Mouse (Mus musculus) ES-E14 (cell line): Measurements from ENCODE around the gene Fam181b. TPM values are rescaled to one million over a fixed set of nuclear protein-coding genes. Genes with fewer than 3 reads are reported as not detected.
A peak's percentile ranks its signal among the peaks of the same experiment; 100 is the strongest.

Source experiments
- DNase-seq: peaks from one replicate; pipeline ENCODE4 v3.0.0-alpha.2; 2013; ENCODE audit warnings: low read depth, low spot score
- H3K27ac ChIP-seq: 2 replicates; pipeline ENCODE4 v1.5.1; 2012; ENCODE audit warnings: low read depth, mild to moderate bottlenecking, low read length, moderate library complexity, mixed read lengths; ENCODE audit not compliant: poor library complexity, insufficient read depth, severe bottlenecking
- H3K36me3 ChIP-seq: 2 replicates; pipeline ENCODE4 v1.6.1; 2012; ENCODE audit warnings: mild to moderate bottlenecking, low read length, moderate library complexity, mixed read lengths; ENCODE audit not compliant: control insufficient read depth, poor library complexity, insufficient read depth, severe bottlenecking
- H3K4me1 ChIP-seq, 2 experiments: fragments of 150-350 bp in 1 of 2; sonication (generic) in 1 of 2; 2 replicates each; pipeline ENCODE4 v1.6.1; 2012; ENCODE audit warnings: low read length in 2 of 2, mild to moderate bottlenecking in 1 of 2, mixed read lengths in 1 of 2; ENCODE audit not compliant: control insufficient read depth in 2 of 2, insufficient read depth in 2 of 2, poor library complexity in 1 of 2
- H3K4me3 ChIP-seq, 2 experiments: fragments of 150-350 bp in 1 of 2; sonication (generic) in 1 of 2; 2 replicates each; pipeline ENCODE4 v1.5.1; 2012; ENCODE audit warnings: low read length in 2 of 2, low read depth in 1 of 2, mild to moderate bottlenecking in 1 of 2, mixed read lengths in 1 of 2; ENCODE audit not compliant: insufficient read depth in 1 of 2, poor library complexity in 1 of 2, severe bottlenecking in 1 of 2
- H3K9ac ChIP-seq: 2 replicates; pipeline ENCODE4 v1.6.1; 2012; ENCODE audit warnings: low read depth, mild to moderate bottlenecking, low read length, mixed read lengths; ENCODE audit not compliant: poor library complexity, insufficient read depth, severe bottlenecking
- H3K9me3 ChIP-seq: fragments of 150-350 bp; sonication (generic); 2 replicates; pipeline ENCODE4 v1.6.1; 2012; ENCODE audit warnings: low read depth, mild to moderate bottlenecking, low read length; ENCODE audit not compliant: control insufficient read depth, insufficient read depth
- CHD2 ChIP-seq: IDR thresholded peaks from 2 replicates; pipeline ENCODE4 v1.6.1; 2014; ENCODE audit warnings: mild to moderate bottlenecking, low read depth, low read length, inconsistent platforms
- HCFC1 ChIP-seq: IDR thresholded peaks from 2 replicates; pipeline ENCODE4 v1.6.1; 2012; ENCODE audit warnings: low read length, inconsistent platforms, borderline replicate concordance; ENCODE audit not compliant: insufficient read depth
- MAFK ChIP-seq: IDR thresholded peaks from 2 replicates; pipeline ENCODE4 v1.6.1; 2014; ENCODE audit warnings: mild to moderate bottlenecking, low read depth, low read length, inconsistent platforms; ENCODE audit not compliant: insufficient read depth
- ZC3H11A ChIP-seq: IDR thresholded peaks from 2 replicates; pipeline ENCODE4 v1.6.1; 2012; ENCODE audit warnings: low read depth, mild to moderate bottlenecking, inconsistent platforms, low read length, borderline replicate concordance
- ZNF384 ChIP-seq: IDR thresholded peaks from 2 replicates; pipeline ENCODE4 v1.6.1; 2012; ENCODE audit warnings: low read depth, low read length, inconsistent platforms
- in situ Hi-C, 2 experiments: fragments of 600-800 bp; cut with MboI; formaldehyde crosslinking; loops; one replicate each; pipeline ENCODE4 v1.15.1; 2025; ENCODE audit warnings: low sequenced_read_pairs in 2 of 2, inconsistent platforms in 1 of 2; ENCODE audit not compliant: unreplicated experiment in 2 of 2
- total RNA-seq: library from RNA; depleted of rRNA; stranded (reverse); fragments of 300-350 nt; gene quantifications from 2 replicates; pipeline ENCODE4 v1.2.3, GENCODE M21; 2012; rRNA removed

Fam181b gene
- total RNA-seq, 1 experiment: 1.8 TPM

GRCm38 (mm10) chr7:93111056-93111455, 31.4 kb downstream of the Fam181b start:
- DNase-seq: no peak
- Histone ChIP-seq H3K36me3 (no peaks in the 10 kb centered on the region), H3K4me3 (no peak overlapping the region), H3K27ac (no peak overlapping the region), H3K9ac (no peak overlapping the region), H3K9me3 (no peaks in the 10 kb centered on the region), H3K4me1 (no peaks in the 10 kb centered on the region)
- no peak for TF ChIP-seq ZC3H11A
- TF ChIP-seq HCFC1: no peak
- TF ChIP-seq MAFK: no peak
- TF ChIP-seq ZNF384: no peak
- TF ChIP-seq CHD2: no peak
- in situ Hi-C loops: no loop called here

DNA sequence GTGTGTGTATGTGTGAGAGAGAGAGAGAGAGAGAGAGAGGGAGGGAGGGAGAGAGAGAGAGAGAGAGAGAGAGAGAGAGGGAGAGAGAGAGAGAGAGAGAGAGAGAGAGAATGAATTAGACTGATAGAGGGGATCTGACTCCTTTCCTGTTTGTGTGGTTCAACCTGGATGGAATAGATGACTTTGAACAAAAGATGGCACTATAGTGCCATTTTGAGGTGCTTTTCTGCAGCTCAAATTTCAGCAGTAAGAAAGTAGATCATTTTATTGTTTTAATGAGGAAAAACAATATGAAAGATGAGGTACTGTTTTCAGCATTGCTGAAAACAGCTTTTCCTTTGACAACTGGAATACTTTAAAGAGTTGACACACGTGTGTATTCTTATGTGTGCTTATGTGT, 37.9 kb downstream of the Fam181b start:
- Histone ChIP-seq H3K9me3 (no peaks in the 10 kb centered on the region), H3K36me3 (no peaks in the 10 kb centered on the region), H3K4me1 (no peaks in the 10 kb centered on the region), H3K4me3 (no peak overlapping the region), H3K27ac (no peak overlapping the region), H3K9ac (no peak overlapping the region)
- in situ Hi-C loops: no loop called here
- no peak for TF ChIP-seq CHD2
- no peak for TF ChIP-seq ZNF384
- no peak for TF ChIP-seq HCFC1
- TF ChIP-seq ZC3H11A: no peak
- TF ChIP-seq MAFK: no peak
- no peak for DNase-seq

DNA sequence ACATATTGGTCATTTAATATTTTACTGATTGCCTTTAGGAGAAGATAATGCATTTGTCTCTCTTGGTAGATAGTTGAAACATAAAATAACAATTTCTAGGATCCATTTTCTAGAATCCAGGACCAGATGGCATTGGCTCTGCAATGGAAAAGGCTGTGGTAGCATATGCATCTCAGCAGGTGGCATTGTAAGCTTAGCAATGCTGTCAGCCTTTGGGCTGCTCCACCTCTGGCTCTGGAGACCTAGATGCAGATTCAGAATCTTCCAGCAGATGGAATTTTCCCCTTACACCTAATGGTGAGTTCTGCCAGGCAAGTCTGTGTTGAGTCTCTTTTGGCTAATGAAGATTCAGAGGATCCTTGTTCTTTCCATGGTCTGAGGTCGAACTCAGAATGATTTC, 44.3 kb downstream of the Fam181b start:
- Histone ChIP-seq H3K27ac (no peak overlapping the region), H3K9ac (no peak overlapping the region), H3K4me1 (no peaks in the 10 kb centered on the region), H3K9me3 (no peaks in the 10 kb centered on the region), H3K36me3 (no peaks in the 10 kb centered on the region), H3K4me3 (no peak overlapping the region)
- TF ChIP-seq CHD2 (no peak), ZNF384 (no peak), ZC3H11A (peak; percentile 32; the same call in 1 of the 2 replicates)
- peak; percentile 2 for DNase-seq
- in situ Hi-C loops: no loop called here

Other genes starting within 250 kb of the Fam181b start
- gene Ddias, start 205.6 kb upstream of the Fam181b start, total RNA-seq: 37.8 and 46.3 TPM in 2 replicates
- 27.7 and 37.7 TPM in 2 replicates for gene Prcp, start 205.4 kb upstream of the Fam181b start, total RNA-seq